Mouse (Mus musculus): Measurements from ENCODE around the gene Zfyve9.

The Zfyve9 gene

GRCm38 (mm10) chr4:108608651-108609050, 171.9 kb downstream of the Zfyve9 start:
- DNase-seq (ENCODE audit: low spot score): no peak

GRCm38 (mm10) chr4:108601870-108602269, 178.7 kb downstream of the Zfyve9 start:
- no peak for DNase-seq (ENCODE audit: low spot score)

GRCm38 (mm10) chr4:108598306-108598705, 182.3 kb downstream of the Zfyve9 start:
- no peak for DNase-seq (ENCODE audit: low spot score)

DNA sequence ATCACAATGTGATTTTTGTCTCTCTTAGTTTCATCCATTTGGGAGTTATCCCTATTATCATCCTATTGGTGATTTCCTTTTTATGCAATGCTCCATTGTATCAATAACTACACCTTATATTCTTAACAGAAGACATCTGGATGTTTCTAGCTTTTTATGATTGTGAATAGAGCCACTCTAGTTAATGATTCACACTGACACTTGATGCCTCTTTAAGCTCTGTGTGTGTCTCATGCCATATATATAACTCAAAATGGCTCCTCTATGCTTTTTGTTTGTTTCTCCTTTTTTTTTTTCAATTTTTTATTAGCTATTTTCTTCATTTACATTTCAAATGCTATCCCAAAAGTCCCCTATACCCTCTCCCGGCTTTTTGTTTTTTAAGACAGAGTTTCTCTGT, 184.8 kb downstream of the Zfyve9 start:
- no peak for DNase-seq (ENCODE audit: low spot score)

- peak; percentile 32 for DNase-seq (ENCODE audit: low spot score)
These were observed 187.2 kb downstream of the Zfyve9 start for GRCm38 (mm10) chr4:108593376-108593775.

Measured in layer of hippocampus, adult 11-12 months (tissue).